Mouse (Mus musculus) layer of hippocampus, postnatal 25 days (tissue): ENCODE measurements around the gene Ccdc62. TPM values are rescaled to one million over a fixed set of nuclear protein-coding genes. Genes with fewer than 3 reads are reported as not detected.

ENCODE experiments used
- DNase-seq, 2 experiments: peaks; one replicate each; pipeline ENCODE4 v3.0.0; 2022; ENCODE audit warnings: mixed read lengths in 2 of 2, low spot score in 1 of 2; ENCODE audit errors: extremely low spot score in 1 of 2
- microRNA-seq, 2 experiments: library from miRNA; unstranded; fragments of <30 nt; microRNA quantifications; one replicate each; pipeline ENCODE4 v1.2.0; 2021
- total RNA-seq, 2 experiments: library from RNA; stranded (reverse); gene quantifications; 2 replicates each; pipeline ENCODE4 v1.2.3; 2021

Ccdc62 gene
- total RNA-seq, 2 experiments from 2014 or later, result 3.5 to 4.3 TPM

DNA sequence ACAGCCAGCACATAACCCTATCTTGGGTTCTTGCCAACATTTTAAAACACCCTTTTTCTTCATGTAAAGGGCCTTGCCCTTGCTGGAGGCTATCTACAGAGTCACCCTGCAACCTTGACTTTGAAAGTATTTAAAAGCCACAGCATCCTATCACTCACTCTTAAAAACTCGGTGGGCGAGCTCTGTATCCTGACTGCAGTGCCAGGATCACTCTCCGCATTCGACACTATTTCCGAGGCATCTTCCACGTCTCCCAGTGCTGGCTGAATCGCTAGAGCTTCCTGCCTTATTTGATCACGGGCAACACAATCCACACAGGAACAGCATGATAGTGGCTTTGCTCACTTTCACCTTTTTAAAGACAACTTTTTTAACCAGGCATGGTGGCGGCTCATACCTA lies 87.5 kb downstream of the Ccdc62 start:
- no peak for DNase-seq

DNA sequence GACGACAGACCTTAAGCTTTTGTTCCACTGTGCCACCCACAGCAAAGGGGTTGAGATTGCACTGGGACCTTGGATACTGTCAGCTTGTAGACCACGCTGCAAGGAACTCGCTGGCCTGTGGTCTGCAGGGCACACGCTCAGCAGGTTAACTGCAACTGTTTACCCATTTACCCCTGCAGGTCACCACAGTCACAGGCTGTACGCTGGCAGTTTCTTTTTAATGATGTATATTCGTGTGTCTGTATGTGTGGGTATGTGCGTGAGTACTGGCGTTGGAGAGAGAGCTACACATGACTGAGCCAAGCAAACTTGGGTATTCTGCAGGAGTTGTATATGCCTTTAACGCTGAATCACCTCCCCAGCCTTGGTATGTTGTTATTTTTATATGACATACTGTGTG lies 88.2 kb downstream of the Ccdc62 start:
- no peak for DNase-seq

Small RNAs within 50 kb of the gene (microRNA-seq; reads per million reads assigned to microRNA genes)
- 2.0 to 4.0 reads per million in 2 experiments for gene Mir7032

Other genes with a start within 250 kb of the Ccdc62 start
- gene Clip1, start 246.1 kb upstream of the Ccdc62 start, total RNA-seq, result 100 to 1,000 TPM; 114 to 130 TPM
- gene Zcchc8, start 209.6 kb upstream of the Ccdc62 start, total RNA-seq, result 10 to 100 TPM; 45.4 to 50.1 TPM
- 100 to 1,000 TPM in 1 of 2 experiments, 10 to 100 TPM in 1; 90.6 to 108 TPM for gene Rsrc2, start 181.3 kb upstream of the Ccdc62 start, total RNA-seq
- 1 to 10 TPM; 1.9 to 2.9 TPM for gene Kntc1, start 181.0 kb upstream of the Ccdc62 start, total RNA-seq
- under 1 TPM in 1 of 2 experiments, not detected in 1; 0.12 TPM for gene Hcar2, start 65.2 kb upstream of the Ccdc62 start, total RNA-seq
- gene Hcar1, start 50.7 kb upstream of the Ccdc62 start, total RNA-seq, result under 1 TPM; 0.61 to 0.74 TPM
- gene Denr, start 23.5 kb upstream of the Ccdc62 start, total RNA-seq, result 10 to 100 TPM; 60.5 to 62.0 TPM
- gene Gm43518, start 3.3 kb upstream of the Ccdc62 start, total RNA-seq, result 1 to 10 TPM in 1 of 2 experiments, under 1 TPM in 1; 0.54 to 1.4 TPM
- gene Hip1r, start 42.9 kb downstream of the Ccdc62 start, total RNA-seq, result 10 to 100 TPM; 48.8 to 51.3 TPM
- gene Vps37b, start 101.6 kb downstream of the Ccdc62 start, total RNA-seq, result 10 to 100 TPM; 41.2 to 47.2 TPM
- 10 to 100 TPM; 29.3 to 33.8 TPM for gene Abcb9, start 165.1 kb downstream of the Ccdc62 start, total RNA-seq
- gene Ogfod2, start 181.6 kb downstream of the Ccdc62 start, total RNA-seq, result 10 to 100 TPM; 33.9 to 35.0 TPM
- gene Arl6ip4, start 185.4 kb downstream of the Ccdc62 start, total RNA-seq, result 10 to 100 TPM; 44.9 to 45.8 TPM